Mouse (Mus musculus): Measurements from ENCODE around the gene Ddx60.
"Not testable (repeated sequence)": the region's sequence is repeated elsewhere in the genome, so short reads cannot be mapped to it uniquely, and the experiment has no call there.

The Ddx60 gene

DNA sequence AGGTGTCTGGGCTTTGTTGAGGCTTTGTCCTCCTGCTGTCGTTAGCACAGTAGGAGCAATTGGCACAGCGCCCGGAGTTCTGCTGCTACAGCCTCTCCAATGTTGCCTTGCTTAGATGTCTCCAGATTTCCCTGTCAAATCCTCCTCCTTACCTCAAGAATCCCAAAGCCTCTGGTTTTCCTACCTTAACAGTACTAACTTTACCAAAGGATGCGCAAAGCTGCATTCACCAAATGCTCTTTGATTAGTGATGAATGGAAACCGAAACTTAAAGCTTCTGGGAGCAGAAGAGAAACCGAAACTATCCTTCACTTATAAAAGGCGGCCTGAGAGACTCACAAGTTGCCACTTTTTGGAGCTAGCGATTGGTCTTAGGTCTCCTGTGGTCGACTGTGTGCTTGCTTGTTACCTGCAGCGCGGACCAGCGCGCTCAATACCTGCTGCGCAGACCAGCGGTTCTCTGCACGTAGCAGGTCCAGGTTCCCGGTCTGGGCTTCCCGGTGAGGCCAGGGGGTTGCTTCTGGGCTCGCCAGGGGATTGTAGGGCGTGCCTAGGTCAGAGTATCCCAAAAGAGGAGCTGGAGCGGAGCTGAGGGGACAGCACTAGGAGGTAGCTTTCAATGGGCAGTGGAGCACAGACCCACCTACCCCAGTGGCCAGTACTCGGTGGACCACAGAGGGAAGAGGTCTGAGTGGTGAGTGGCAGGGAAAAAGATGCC, at the start of gene Ddx60:
Ddx60 (plus strand) TSS at position 311 of the 718 bp plus-strand sequence.
- DNase-seq, result peak; percentile 15

- peak; percentile 5 for DNase-seq
Observed at GRCm38 (mm10) chr8:61894062-61894461, 33.8 kb upstream of the Ddx60 start.

DNA sequence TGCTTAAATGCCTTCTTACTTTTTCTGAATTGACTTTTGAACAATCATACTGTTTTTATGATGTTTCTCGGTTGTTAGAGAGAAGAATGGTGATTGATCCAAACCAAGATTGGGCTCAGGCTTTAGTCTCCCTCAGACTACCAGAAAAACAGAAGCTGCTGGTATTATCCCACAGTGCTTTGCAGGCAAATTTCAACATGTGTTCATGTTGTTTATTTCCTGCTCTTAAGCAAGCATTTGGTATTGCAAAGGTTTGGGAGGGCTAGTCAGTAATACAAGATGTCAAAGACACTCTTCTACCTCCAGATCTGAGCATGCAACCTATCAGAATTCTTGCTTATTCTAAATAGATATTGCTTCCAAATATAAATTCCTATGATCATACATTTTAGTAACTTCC, 31.1 kb upstream of the Ddx60 start:
- no peak for DNase-seq

GRCm38 (mm10) chr8:61897402-61897801, 30.5 kb upstream of the Ddx60 start:
- no peak for DNase-seq

- no peak for DNase-seq
Observed at GRCm38 (mm10) chr8:61901028-61901717, 26.7 kb upstream of the Ddx60 start.

DNA sequence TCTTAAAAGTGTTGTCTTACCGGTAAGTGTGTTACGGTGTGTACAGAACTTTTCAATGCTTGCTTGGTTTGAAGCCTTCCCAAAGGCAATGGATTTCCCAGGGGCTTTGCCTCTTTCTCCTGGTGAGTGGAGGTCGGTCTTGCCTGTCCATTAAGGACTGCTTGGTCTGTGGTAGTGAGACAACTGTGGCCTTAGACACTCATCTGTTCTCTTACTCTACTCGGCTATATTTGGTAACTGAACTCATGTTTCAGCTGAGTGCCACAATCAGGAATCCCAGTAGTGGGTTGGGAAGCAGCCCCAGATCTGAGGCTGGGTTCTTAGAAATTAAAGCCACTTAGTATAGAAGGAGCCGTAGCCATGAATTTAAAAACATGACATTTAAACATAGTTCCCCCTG, 25.4 kb upstream of the Ddx60 start, which contains the start of gene Palld:
Palld (minus strand) TSS at position 170 of the 400 bp plus-strand sequence.
- DNase-seq, result no peak

DNA sequence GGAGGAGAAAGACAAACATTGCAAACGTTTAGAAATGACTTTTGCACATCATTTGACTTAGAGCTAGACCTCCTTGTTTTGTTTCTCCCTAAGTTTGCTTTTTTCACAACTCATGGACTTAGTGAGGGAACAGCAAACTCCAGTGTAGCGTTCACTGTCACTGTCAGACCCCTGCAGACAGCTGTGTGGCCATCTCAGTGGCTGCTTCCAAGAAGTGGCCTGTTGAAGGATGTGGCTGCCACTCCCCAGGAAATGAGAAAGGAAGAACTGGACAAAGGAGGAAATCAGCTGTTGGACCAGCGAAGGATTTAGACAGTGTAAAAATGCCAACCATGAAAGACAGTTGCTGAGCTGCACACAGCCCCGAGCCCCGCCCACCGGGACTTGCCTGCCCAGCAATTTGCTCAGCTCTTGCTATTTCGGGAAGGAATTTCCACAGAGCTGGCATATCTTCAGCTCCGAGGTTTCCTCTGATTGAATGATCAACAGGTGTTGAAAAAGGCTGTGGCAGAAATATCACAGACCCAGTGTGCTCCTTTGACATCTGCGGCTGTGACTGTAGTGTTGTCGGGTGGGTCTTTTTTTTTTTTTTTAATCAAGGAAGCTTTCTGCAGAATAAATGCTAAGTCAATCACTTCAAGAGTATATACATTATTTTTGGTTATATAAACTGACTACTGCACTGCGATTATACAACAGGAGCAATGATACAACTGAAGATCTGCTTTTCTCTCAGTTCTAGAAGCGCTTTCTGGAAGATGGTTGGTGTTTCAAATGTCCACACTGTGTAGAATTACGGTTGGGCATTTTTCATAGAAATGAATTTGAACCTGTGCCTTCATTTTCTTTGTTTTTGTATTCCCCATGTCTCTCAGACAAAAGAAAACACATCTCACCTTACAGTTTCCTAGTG, 19.3 kb upstream of the Ddx60 start:
- no peak for DNase-seq

DNA sequence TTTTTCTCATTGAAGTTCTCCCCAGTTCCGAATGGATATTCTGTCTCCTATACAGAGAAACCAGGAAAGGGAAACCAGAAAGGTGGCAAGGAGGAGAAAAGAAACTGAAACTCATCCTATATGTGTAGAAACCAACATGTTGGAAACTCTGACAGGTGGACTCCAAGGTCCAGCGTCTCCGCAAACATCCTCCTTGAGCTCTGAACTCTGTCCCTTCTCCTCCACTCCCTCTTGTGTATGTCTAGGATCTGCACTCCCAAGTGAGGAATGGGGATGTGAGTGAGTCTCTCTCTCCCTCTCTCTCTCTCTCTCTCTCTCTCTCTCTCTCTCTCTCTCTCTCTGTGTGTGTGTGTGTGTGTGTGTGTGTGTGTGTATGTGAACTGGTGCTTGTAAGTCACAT, 18.6 kb upstream of the Ddx60 start:
- DNase-seq, result no peak

GRCm38 (mm10) chr8:61912817-61913216, 15.1 kb upstream of the Ddx60 start:
- DNase-seq, result no peak

GRCm38 (mm10) chr8:61913957-61914356, 13.9 kb upstream of the Ddx60 start:
- no peak for DNase-seq

DNA sequence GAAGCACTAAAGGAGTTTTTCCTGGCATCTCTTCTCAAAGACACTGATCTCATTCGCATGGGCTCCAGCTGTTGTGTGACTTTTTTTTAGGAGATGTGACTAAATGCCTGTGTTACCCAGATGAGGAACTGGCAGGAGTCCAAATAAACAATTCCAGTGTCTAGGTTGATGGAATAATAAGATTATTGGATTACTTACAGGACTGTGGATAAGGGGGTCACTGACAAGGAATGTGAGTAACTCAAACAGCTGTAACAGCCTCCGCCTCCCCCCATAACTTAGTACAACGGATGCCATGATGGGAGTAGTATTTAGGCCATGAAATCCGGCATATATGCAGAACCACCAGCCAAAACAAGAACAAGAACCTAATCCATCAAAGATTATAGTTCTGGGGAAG, 10.6 kb upstream of the Ddx60 start:
- no peak for DNase-seq

DNA sequence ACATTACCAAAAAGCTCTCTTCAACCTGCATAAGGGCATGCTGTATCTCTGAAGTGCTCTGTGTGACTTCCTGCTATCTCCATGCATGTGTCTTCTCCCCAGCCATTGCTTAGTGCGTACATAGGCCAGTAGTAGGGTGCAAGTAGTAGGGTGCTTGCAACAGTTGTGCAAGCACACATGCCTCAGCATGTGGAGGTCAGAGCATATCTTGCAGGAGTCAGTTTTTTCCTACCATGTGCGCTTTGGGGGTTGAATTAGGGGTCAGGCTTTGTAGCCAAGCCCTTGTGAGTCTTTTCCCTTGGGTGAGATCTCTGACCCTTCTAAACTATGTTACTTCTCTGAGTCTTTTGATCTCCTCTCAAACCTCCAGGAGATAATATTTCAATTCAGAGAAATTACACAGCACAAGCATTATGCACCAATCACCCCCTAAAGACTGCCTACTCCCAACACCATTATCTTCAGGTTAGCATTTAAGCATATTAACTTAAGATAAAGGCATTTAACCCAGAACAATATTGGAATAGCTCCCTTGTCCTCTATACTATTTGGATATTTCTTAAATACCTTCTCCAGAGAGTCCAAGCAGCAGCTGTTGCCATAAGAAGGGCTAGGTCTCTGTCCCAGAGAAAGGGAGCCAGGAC, 8.6 kb upstream of the Ddx60 start:
- DNase-seq, result no peak

DNA sequence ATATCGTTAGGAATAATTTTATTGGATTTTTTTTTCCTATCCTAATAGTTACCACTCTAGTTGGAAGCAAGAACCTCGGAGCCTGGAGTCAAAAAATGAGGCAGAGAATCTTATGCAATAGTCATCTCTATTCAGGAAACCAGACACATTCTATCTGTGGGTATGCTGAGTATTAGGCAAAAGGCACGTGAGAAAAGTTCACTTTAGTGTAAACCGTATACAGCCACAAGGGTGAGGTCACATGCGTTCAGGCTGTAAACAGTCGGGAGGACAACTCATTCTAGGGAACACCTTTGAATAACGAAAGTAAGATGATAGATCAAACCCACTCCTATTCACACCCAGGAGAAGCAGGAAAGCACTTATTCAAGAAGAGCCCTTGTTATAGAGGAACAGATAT, 7.5 kb upstream of the Ddx60 start:
- DNase-seq, result no peak

- DNase-seq, result no peak
Observed at GRCm38 (mm10) chr8:61921454-61922054, 6.3 kb upstream of the Ddx60 start.

DNA sequence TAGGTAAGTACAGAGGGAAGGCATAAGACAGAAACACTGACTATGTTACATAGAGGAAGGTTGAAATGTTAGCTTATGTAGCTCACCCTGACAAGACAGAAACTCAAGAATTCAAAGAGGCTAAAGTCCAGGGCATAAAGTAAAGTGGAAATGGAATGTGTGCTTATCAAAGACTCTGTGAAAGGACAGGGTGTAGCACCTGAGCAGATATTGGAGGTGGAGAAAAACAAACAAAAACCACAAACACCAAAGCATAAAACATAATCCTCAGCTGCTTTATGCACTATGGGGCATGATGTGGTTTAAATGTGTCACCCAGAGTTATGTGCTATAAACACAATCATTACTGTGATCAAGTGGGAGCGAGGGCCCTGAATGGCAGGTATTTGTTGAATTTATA, 3.4 kb upstream of the Ddx60 start:
- DNase-seq, result no peak

GRCm38 (mm10) chr8:61933243-61933642, 5.4 kb downstream of the Ddx60 start:
- no peak for DNase-seq

GRCm38 (mm10) chr8:61937576-61937975, 9.7 kb downstream of the Ddx60 start:
- DNase-seq, result no peak

GRCm38 (mm10) chr8:61964591-61965375, 36.9 kb downstream of the Ddx60 start:
- DNase-seq, result not testable (repeated sequence)

GRCm38 (mm10) chr8:61969581-61969980, 41.7 kb downstream of the Ddx60 start:
- no peak for DNase-seq

DNA sequence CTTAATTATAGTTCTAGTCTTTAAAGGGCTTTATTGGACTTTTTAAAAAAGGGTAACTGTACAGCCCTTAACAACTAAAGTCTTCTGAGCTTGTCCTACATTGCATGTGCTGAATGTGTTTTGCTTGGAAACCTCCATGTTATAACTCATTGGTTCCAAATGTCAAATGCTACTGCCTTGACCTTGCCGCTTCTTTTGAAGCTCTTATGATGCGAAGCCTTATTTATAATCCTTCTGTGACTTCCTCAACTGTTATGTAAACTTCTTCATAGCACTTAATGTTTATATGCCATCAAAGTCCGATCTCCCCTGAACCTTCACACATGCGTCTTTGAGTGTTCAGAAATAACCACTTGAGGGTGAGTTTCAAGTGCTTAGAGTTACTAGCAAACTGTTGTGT, 57.1 kb downstream of the Ddx60 start:
- DNase-seq, result no peak

DNA sequence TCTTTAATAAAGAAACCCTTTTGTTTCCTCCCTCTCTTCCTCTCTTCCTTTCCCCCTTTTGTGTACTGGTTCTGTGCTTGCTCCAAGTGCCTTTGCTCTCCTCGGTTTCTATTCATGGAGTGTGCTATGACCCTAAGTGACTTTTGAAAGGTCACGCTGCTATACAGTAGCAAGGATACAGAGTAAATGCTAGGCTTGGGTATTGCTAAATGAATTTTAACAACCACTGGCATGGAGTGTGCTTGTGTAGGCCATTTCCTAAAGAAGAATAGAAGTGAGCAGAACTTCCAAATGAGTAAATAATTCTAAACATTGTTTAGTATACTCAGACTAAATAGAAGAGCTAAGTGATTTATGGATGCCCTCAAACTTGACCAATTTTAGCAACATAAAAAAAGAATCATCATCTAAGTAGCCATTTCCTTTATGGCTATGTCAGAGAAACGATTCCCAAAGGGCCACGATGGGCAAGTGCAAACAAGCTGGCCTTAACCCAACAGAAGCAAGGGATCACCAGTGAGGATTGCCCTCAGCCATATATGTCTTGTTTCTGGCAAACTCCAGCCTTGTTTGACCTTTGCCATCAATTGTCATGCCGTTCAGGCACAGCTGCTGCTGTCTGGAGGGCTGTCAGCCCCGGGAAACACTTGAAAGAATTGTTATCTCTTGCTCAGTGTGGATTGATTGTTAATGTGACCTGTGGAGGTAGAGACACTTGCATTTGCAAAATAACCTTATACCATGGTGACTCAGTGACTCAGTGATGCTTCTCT, 58.0 kb downstream of the Ddx60 start:
- no peak for DNase-seq

Data from cerebellum, adult 9-10 months (tissue).